ENCODE assay signal across 13 mouse cellular contexts in genomic region chr6:34887131-34887850, GRCm38 (mm10). TPM values are rescaled to one million over a fixed set of nuclear protein-coding genes. Genes with fewer than 3 reads are reported as not detected.
DNase-seq lines count a peak whose midpoint lies in the region; ATAC-seq and TF ChIP-seq lines count a peak whose summit lies in the region.
"Had no signal": no experiment of that assay in that cellular context is flagged by ENCODE, and none has a peak within 500 bp of the region (broad histone marks: within the 10 kb centered on the region; RNA-seq: fewer than 3 reads in every experiment).

No protein-coding gene starts in this region.

- peaks cover 35% of the 10 kb centered on the region for H3K4me1 ChIP-seq in forebrain, embryonic 10.5 days
- no peaks in the 10 kb centered on the region for H3K4me1 ChIP-seq in limb, embryonic 13.5 days

- intact Hi-C loops in gastrocnemius, postnatal 14 days (cut with DNase I; ENCODE audit: low total_unique reads) = loop anchor here (10.0 kb wide), 1 partner anchor 112 kb away; no protein-coding TSS in a partner anchor

- ATAC-seq in limb, embryonic 13.5 days (ENCODE audit: low FRiP score, low read depth) = peak; percentile 80; the same call in 1 of the 2 replicates

- TF ChIP-seq CTCF in layer of hippocampus, adult 2 months (conservative IDR thresholded peaks at IDR 0.05) = no peak

- peak overlapping the region; percentile 69 for H3K27ac ChIP-seq in layer of hippocampus, adult 2 months
- peak overlapping the region; percentile 83 for H3K27ac ChIP-seq in forebrain, embryonic 10.5 days
- H3K27ac ChIP-seq in limb, embryonic 13.5 days = 0 out of 2 replicates have a peak overlapping the region, but pooled peaks have one; percentile 10

- no peaks in the 10 kb centered on the region for H3K27me3 ChIP-seq in forebrain, embryonic 10.5 days (ENCODE audit: poor library complexity, severe bottlenecking)
- H3K27me3 ChIP-seq in limb, embryonic 13.5 days = no peaks in the 10 kb centered on the region
- H3K27me3 ChIP-seq: CH12.LX had no signal

- 40% methylated on average over 6 of the region's 6 CpGs for WGBS in forebrain, embryonic 10.5 days
- WGBS in limb, embryonic 13.5 days = 76% methylated on average over 6 of the region's 6 CpGs

- no peak for DNase-seq in layer of hippocampus, adult 2 months (ENCODE audit: low spot score in 2 of 2)
- no peak for DNase-seq in layer of hippocampus, adult 9-10 months (ENCODE audit: low spot score)
- DNase-seq in forebrain, embryonic 10.5 days (ENCODE audit: extremely low spot score, low spot score) = peak; percentile 46
- DNase-seq in retina, embryonic 14.5 days (ENCODE audit: low spot score) = peak; percentile 69
- no peak for DNase-seq in frontal cortex, postnatal 36 days (ENCODE audit: low spot score in 2 of 2)
- DNase-seq in gastrocnemius, postnatal 14 days = no peak
- DNase-seq in gastrocnemius, adult 8-10 months (ENCODE audit: low spot score in 2 of 2) = no peak
- DNase-seq: lung, adult 2 months; thymus, postnatal 14 days had no signal

- H3K36me3 ChIP-seq in forebrain, embryonic 10.5 days (replicated peaks) = peaks cover 88% of the 10 kb centered on the region
- H3K36me3 ChIP-seq in limb, embryonic 13.5 days = peaks cover 86% of the 10 kb centered on the region

- H3K9ac ChIP-seq in limb, embryonic 13.5 days = no peak overlapping the region

- no peak overlapping the region for H3K4me3 ChIP-seq in layer of hippocampus, adult 2 months
- H3K4me3 ChIP-seq in forebrain, embryonic 10.5 days = no peak overlapping the region
- no peak overlapping the region for H3K4me3 ChIP-seq in limb, embryonic 13.5 days

- no peaks in the 10 kb centered on the region for H3K9me3 ChIP-seq in forebrain, embryonic 10.5 days
- no peaks in the 10 kb centered on the region for H3K9me3 ChIP-seq in limb, embryonic 13.5 days

- no peak overlapping the region for H3K4me2 ChIP-seq in limb, embryonic 13.5 days (replicated peaks)

RNA-seq across cellular contexts. Expression of gene Cyren, which starts 9.4 kb away (rescaled TPM):
- total RNA-seq in layer of hippocampus, adult 2 months (2021) = 1 to 10 TPM; 5.5 to 5.9 TPM
- 17.5 and 18.7 TPM in 2 replicates for polyA plus RNA-seq in forebrain, embryonic 10.5 days (2016; fragmentation: Nextera tagmentation; extraction: Ambion mirVana)
- 18.0 and 18.8 TPM in 2 replicates for polyA plus RNA-seq in limb, embryonic 13.5 days (2015; fragmentation: Nextera tagmentation; extraction: Ambion mirVana)
- 1 to 10 TPM; 4.0 to 5.0 TPM for total RNA-seq in gastrocnemius, postnatal 14 days (2021)
- total RNA-seq in gastrocnemius, adult 8-10 months (2022) = 1 to 10 TPM; 2.4 to 3.3 (median 2.7) TPM

RNA-seq across cellular contexts. Expression of gene Wdr91, which starts 23.4 kb away (rescaled TPM):
- 10 to 100 TPM; 34.9 to 37.9 TPM for total RNA-seq in layer of hippocampus, adult 2 months (2021)
- 12.0 TPM in 2 replicates for polyA plus RNA-seq in forebrain, embryonic 10.5 days (2016; fragmentation: Nextera tagmentation; extraction: Ambion mirVana)
- polyA plus RNA-seq in limb, embryonic 13.5 days (2015; fragmentation: Nextera tagmentation; extraction: Ambion mirVana) = 11.3 and 11.5 TPM in 2 replicates
- total RNA-seq in gastrocnemius, postnatal 14 days (2021) = 1 to 10 TPM; 9.3 to 9.7 TPM
- 1 to 10 TPM; 3.6 to 5.1 (median 4.9) TPM for total RNA-seq in gastrocnemius, adult 8-10 months (2022)

RNA-seq across cellular contexts. Expression of gene Tmem140, which starts 24.3 kb away (rescaled TPM):
- total RNA-seq in layer of hippocampus, adult 2 months (2021) = 1 to 10 TPM; 2.3 to 2.9 TPM
- 1.7 and 2.2 TPM in 2 replicates for polyA plus RNA-seq in forebrain, embryonic 10.5 days (2016; fragmentation: Nextera tagmentation; extraction: Ambion mirVana)
- 2.5 and 2.7 TPM in 2 replicates for polyA plus RNA-seq in limb, embryonic 13.5 days (2015; fragmentation: Nextera tagmentation; extraction: Ambion mirVana)
- total RNA-seq in gastrocnemius, postnatal 14 days (2021) = 10 to 100 TPM; 12.7 to 15.5 TPM
- total RNA-seq in gastrocnemius, adult 8-10 months (2022) = 10 to 100 TPM; 26.9 to 32.4 (median 30.5) TPM

RNA-seq across cellular contexts. Expression of gene Stra8, which starts 32.7 kb away (rescaled TPM):
- total RNA-seq in layer of hippocampus, adult 2 months (2021) = not detected
- polyA plus RNA-seq in forebrain, embryonic 10.5 days (2016; fragmentation: Nextera tagmentation; extraction: Ambion mirVana) = not detected in 2 replicates
- not detected in 2 replicates for polyA plus RNA-seq in limb, embryonic 13.5 days (2015; fragmentation: Nextera tagmentation; extraction: Ambion mirVana)
- not detected for total RNA-seq in gastrocnemius, postnatal 14 days (2021)
- not detected for total RNA-seq in gastrocnemius, adult 8-10 months (2022)
- total RNA-seq: layer of hippocampus, postnatal 10 days had no signal
- polyA plus RNA-seq: lung, adult 2 months; spleen, adult 2 months had no signal

Comparison
In these comparisons a context has a peak if more than half of its experiments do, and no peak if none do; other contexts are left out.
1. DNase-seq: peak in forebrain, embryonic 10.5 days (single experiment) and retina, embryonic 14.5 days (single experiment); none in layer of hippocampus, adult 2 months (0 of 2), layer of hippocampus, adult 9-10 months (single experiment), frontal cortex, postnatal 36 days (0 of 2), gastrocnemius, postnatal 14 days (single experiment) and gastrocnemius, adult 8-10 months (0 of 2).
2. H3K27ac ChIP-seq: peak in every context shown above with its lines; median percentile 83 in forebrain, embryonic 10.5 days; 69 in layer of hippocampus, adult 2 months; 10 in limb, embryonic 13.5 days.